Mouse (Mus musculus): Measurements from ENCODE around the gene Pate2. TPM values are rescaled to one million over a fixed set of nuclear protein-coding genes. Genes with fewer than 3 reads are reported as not detected.

Pate2 gene
- not detected for polyA plus RNA-seq (2014; fragmentation: Illumina TruSeq; extraction: RNeasy Lipid Tissue Mini Kit (QIAGEN cat#74804); ENCODE audit: low read depth, low replicate concordance)

DNA sequence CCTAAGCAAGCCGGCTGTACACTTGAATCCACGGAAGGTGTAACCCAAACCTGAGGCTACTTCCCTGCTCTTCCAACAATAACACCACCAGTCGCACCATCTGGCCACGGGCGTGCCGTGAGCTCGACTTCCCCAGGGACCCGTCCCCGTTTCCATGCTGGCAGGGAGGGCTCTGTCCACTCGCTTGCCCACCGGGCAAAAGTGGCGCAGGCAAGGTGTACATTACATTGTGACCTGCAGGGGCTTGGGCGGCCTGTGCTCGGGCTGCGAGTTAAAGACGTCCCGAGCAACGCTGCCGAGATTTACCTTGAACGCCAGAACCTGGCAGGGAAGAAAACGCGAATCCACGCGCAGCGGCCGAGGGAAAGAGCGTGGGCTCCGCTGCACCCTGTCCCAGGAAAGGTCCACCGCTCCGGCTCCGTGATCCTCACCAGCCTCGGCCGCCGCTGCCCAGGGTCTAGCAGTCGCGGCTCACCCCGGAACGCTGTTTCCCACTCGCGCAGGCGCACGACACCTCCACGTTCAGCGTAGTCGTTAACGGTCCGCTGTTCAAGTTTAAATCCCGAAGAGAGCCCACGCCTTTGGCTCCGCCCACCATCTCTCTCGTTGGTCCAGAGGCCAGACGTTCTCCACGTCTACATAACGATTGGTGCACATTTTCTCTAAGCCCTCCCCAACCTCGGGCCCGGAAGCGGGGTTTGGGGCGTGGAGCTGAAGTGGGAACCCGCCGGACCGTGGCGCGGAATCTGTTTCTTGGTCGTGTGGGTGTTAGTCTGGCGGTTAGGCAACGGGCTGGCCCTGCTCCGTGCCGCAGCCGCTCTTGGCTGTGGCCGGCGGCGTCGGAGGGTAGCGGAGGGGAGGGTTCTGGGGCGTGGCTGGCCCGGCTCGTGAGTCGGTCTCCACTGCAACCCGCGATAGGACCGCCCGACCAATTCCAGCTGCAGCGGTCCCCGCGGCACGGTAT, at the start of gene Pate2, which contains the start of gene Hyls1:
Gene Pate2, plus strand, starts transcription at position 714 of the 964 bp plus-strand sequence.
Gene Hyls1, minus strand, starts transcription at position 828 of the 964 bp plus-strand sequence.

GRCm38 (mm10) chr9:35558257-35559008, 11.7 kb upstream of the Pate2 start, which contains the start of the genes Ddx25 and Pus3:
Gene Ddx25 (minus strand): TSS chr9:35558528.
Gene Pus3 (plus strand): TSS chr9:35558595.

DNA sequence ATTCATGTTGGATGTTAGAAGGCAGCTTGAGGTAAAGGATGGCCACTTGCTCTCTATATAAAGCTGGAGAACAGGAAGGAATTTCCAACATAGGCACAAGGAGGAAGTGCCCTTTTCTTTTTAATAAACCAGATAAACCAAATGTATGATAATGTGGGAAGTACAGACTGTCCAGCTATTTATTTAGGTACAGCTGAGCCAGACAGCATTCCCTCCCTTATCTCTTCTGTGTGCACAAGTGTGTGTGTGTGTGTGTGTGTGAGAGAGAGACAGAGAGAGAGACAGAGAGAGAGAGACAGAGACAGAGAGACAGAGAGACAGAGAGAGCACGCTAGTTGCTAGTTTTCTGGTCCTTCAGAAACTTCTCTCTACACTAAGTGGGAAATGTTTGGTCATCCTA, 41.8 kb downstream of the Pate2 start, which contains the start of gene Pate4:
Gene Pate4, minus strand, starts transcription at position 101 of the 400 bp plus-strand sequence.

DNA sequence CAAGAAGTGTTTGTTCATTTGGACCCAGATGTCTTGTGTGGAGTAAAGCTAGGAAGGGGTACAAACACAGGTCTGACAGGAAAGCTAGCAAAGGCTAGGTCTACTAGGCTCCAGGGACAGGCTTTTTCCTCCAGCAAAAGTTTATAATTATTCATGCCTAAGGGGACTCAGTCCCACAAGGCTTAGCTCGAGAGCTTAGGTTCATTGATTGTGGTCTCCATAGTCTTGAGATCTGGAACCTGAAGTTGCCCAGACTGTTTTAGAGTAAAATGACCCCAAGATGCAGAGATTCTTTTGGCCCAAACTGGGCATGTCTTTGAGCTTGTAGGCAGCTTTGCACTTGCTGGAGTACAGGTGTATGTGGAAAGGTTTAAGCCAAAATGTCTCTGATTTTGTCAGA, 78.0 kb downstream of the Pate2 start, which contains the start of gene Pate3:
Gene Pate3, minus strand, starts transcription at position 101 of the 400 bp plus-strand sequence.

GRCm38 (mm10) chr9:35687013-35687412, 116.9 kb downstream of the Pate2 start, which contains the start of gene Pate1:
Gene Pate1 (minus strand): TSS chr9:35687390.

Other genes starting within 250 kb of the Pate2 start
- 5.1 TPM for gene Cdon, start 149.2 kb upstream of the Pate2 start, polyA plus RNA-seq (2014; fragmentation: Illumina TruSeq; extraction: RNeasy Lipid Tissue Mini Kit (QIAGEN cat#74804); ENCODE audit: low read depth, low replicate concordance)
- not detected for gene Gm1113, start 52.0 kb upstream of the Pate2 start, polyA plus RNA-seq (2014; fragmentation: Illumina TruSeq; extraction: RNeasy Lipid Tissue Mini Kit (QIAGEN cat#74804); ENCODE audit: low read depth, low replicate concordance)
- gene Ddx25, start 11.8 kb upstream of the Pate2 start, polyA plus RNA-seq (2014; fragmentation: Illumina TruSeq; extraction: RNeasy Lipid Tissue Mini Kit (QIAGEN cat#74804); ENCODE audit: low read depth, low replicate concordance): not detected
- 30.7 TPM for gene Pus3, start 11.7 kb upstream of the Pate2 start, polyA plus RNA-seq (2014; fragmentation: Illumina TruSeq; extraction: RNeasy Lipid Tissue Mini Kit (QIAGEN cat#74804); ENCODE audit: low read depth, low replicate concordance)
- gene Hyls1, start 114 bp downstream of the Pate2 start, polyA plus RNA-seq (2014; fragmentation: Illumina TruSeq; extraction: RNeasy Lipid Tissue Mini Kit (QIAGEN cat#74804); ENCODE audit: low read depth, low replicate concordance): 3.8 TPM
- gene Pate4, start 41.7 kb downstream of the Pate2 start, polyA plus RNA-seq (2014; fragmentation: Illumina TruSeq; extraction: RNeasy Lipid Tissue Mini Kit (QIAGEN cat#74804); ENCODE audit: low read depth, low replicate concordance): not detected
- not detected for gene Pate3, start 77.9 kb downstream of the Pate2 start, polyA plus RNA-seq (2014; fragmentation: Illumina TruSeq; extraction: RNeasy Lipid Tissue Mini Kit (QIAGEN cat#74804); ENCODE audit: low read depth, low replicate concordance)
- not detected for gene Pate1, start 117.1 kb downstream of the Pate2 start, polyA plus RNA-seq (2014; fragmentation: Illumina TruSeq; extraction: RNeasy Lipid Tissue Mini Kit (QIAGEN cat#74804); ENCODE audit: low read depth, low replicate concordance)
- not detected for gene Gm17677, start 170.8 kb downstream of the Pate2 start, polyA plus RNA-seq (2014; fragmentation: Illumina TruSeq; extraction: RNeasy Lipid Tissue Mini Kit (QIAGEN cat#74804); ENCODE audit: low read depth, low replicate concordance)
- not detected for gene Gm17727, start 207.8 kb downstream of the Pate2 start, polyA plus RNA-seq (2014; fragmentation: Illumina TruSeq; extraction: RNeasy Lipid Tissue Mini Kit (QIAGEN cat#74804); ENCODE audit: low read depth, low replicate concordance)
- gene Gm27235, start 219.8 kb downstream of the Pate2 start, polyA plus RNA-seq (2014; fragmentation: Illumina TruSeq; extraction: RNeasy Lipid Tissue Mini Kit (QIAGEN cat#74804); ENCODE audit: low read depth, low replicate concordance): not detected
- not detected for gene D730048I06Rik, start 219.8 kb downstream of the Pate2 start, polyA plus RNA-seq (2014; fragmentation: Illumina TruSeq; extraction: RNeasy Lipid Tissue Mini Kit (QIAGEN cat#74804); ENCODE audit: low read depth, low replicate concordance)